Mouse (Mus musculus) brain, embryonic 14.5 days (tissue): ENCODE measurements around the gene Kcnmb2.

Experiments
- CTCF ChIP-seq: fragments of 200-500 bp; IDR thresholded peaks from 2 replicates; pipeline ENCODE4 v1.5.1; 2012; ENCODE audit warnings: inconsistent platforms, mild to moderate bottlenecking, moderate library complexity, borderline replicate concordance; ENCODE audit not compliant: insufficient read depth, insufficient read length; ENCODE audit errors: extremely low read depth
- POLR2A ChIP-seq: fragments of 200-500 bp; IDR thresholded peaks from 2 replicates; pipeline ENCODE4 v1.6.1; 2012; ENCODE audit warnings: mild to moderate bottlenecking, inconsistent platforms, borderline replicate concordance; ENCODE audit not compliant: poor library complexity, insufficient read depth, insufficient read length, severe bottlenecking; ENCODE audit errors: extremely low read depth

DNA sequence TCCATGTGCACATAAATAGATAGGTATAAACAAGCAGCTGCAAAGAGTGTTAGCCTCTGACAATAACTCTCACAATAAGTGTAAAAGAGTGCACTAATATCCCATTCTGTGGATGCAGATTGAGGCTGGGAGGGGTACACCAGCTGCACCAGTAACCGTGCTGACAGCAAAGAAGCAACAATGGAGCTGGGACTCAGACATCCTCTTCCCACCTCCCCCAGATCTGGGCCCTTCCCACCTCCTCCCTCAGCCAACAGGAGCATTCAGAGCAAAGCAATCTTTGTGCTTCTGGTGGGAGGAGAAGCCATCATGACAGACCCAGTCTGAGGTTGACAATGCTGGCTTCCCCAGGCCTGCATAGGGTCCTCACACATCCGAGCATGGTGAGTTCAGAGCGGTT lies 242.3 kb downstream of the Kcnmb2 start:
- TF ChIP-seq POLR2A (no peak), CTCF (no peak)
